Mouse (Mus musculus) gastrocnemius, postnatal 36 days (tissue): ENCODE measurements around the gene 2610318N02Rik. TPM values are rescaled to one million over a fixed set of nuclear protein-coding genes. Genes with fewer than 3 reads are reported as not detected.

Experiments used
- microRNA-seq, 2 experiments: library from miRNA; unstranded; fragments of <30 nt; microRNA quantifications; one replicate each; pipeline ENCODE4 v1.2.0; 2021
- total RNA-seq, 2 experiments: library from RNA; stranded (reverse); gene quantifications; 2 replicates each; pipeline ENCODE4 v1.2.3; 2021

2610318N02Rik gene
- total RNA-seq, 2 experiments from 2014 or later = 0.92 TPM; not detected in 1

Small RNA genes within 50 kb of the gene (microRNA-seq; reads per million reads assigned to microRNA genes)
- gene Mir130b (39.4 to 54.2 reads per million in 2 experiments), gene Mir301b (1.5 to 2.1 reads per million in 2 experiments)

Other genes starting within 250 kb of the 2610318N02Rik start
- 10 to 100 TPM; 11.1 to 11.8 TPM for gene Ppm1f, start 228.7 kb downstream of the 2610318N02Rik start, total RNA-seq
- 10 to 100 TPM; 87.9 to 89.5 TPM for gene Mapk1, start 141.8 kb downstream of the 2610318N02Rik start, total RNA-seq
- gene Ypel1, start 55.5 kb downstream of the 2610318N02Rik start, total RNA-seq = under 1 TPM; 0.69 to 0.94 TPM
- gene Ppil2, start 13.9 kb downstream of the 2610318N02Rik start, total RNA-seq = 10 to 100 TPM; 23.2 to 29.4 TPM
- 1 to 10 TPM; 3.8 to 4.8 TPM for gene Sdf2l1, start 7.2 kb upstream of the 2610318N02Rik start, total RNA-seq
- under 1 TPM in 1 of 2 experiments, not detected in 1; 0.20 TPM for gene Ydjc, start 19.5 kb upstream of the 2610318N02Rik start, total RNA-seq
- under 1 TPM in 1 of 2 experiments, not detected in 1; 0.26 TPM for gene Ccdc116, start 22.1 kb upstream of the 2610318N02Rik start, total RNA-seq
- gene Ube2l3, start 77.5 kb upstream of the 2610318N02Rik start, total RNA-seq = 100 to 1,000 TPM; 130 to 135 TPM
- gene Rimbp3, start 83.4 kb upstream of the 2610318N02Rik start, total RNA-seq = not detected
- 1 to 10 TPM; 1.1 to 1.3 TPM for gene Hic2, start 108.4 kb upstream of the 2610318N02Rik start, total RNA-seq
- 1 to 10 TPM in 1 of 2 experiments, under 1 TPM in 1; 0.91 to 1.4 TPM for gene Tmem191c, start 150.9 kb upstream of the 2610318N02Rik start, total RNA-seq
- gene Serpind1, start 206.2 kb upstream of the 2610318N02Rik start, total RNA-seq = under 1 TPM in 1 of 2 experiments, not detected in 1; 0.27 TPM